8 mouse cellular contexts compared by ENCODE assay signal in genomic region chr11:17953231-17954134, GRCm38 (mm10). TPM values are rescaled to one million over a fixed set of nuclear protein-coding genes. Genes with fewer than 3 reads are reported as not detected.
DNase-seq lines count a peak whose midpoint lies in the region; ATAC-seq and TF ChIP-seq lines count a peak whose summit lies in the region.

Gene Etaa1, minus strand, starts transcription at chr11:17953875.

- DNase-seq in 416B (ENCODE audit: low read depth) = peak; percentile 95
- peak; percentile 93 for DNase-seq in heart, adult 9 months (ENCODE audit: low spot score in 2 of 2)
- DNase-seq in monocyte, adult 2 months (ENCODE audit: low read depth in 1 of 2, low spot score in 2 of 2) = peak; percentile 82 to 89
- peak; percentile 92 for DNase-seq in spleen, postnatal 36 days (ENCODE audit: low spot score in 2 of 2)

- H3K4me3 ChIP-seq in bone marrow, adult 2 months (replicated peaks; ENCODE audit: control insufficient read depth, low read depth, low read length) = peak within 1 kb of the TSS; percentile 99
- peak within 1 kb of the TSS; percentile 83 for H3K4me3 ChIP-seq in embryonic facial prominence, embryonic 15.5 days (replicated peaks)
- H3K4me3 ChIP-seq in kidney, embryonic 14.5 days (ENCODE audit: low read length) = peak within 1 kb of the TSS; percentile 99
- peak within 1 kb of the TSS; percentile 80 for H3K4me3 ChIP-seq in limb, embryonic 15.5 days

- H3K36me3 ChIP-seq in embryonic facial prominence, embryonic 15.5 days = peaks cover 17% of the 10 kb centered on the region
- H3K36me3 ChIP-seq in kidney, embryonic 14.5 days (ENCODE audit: control insufficient read depth, insufficient read depth, low read length) = peaks cover 25% of the 10 kb centered on the region
- H3K36me3 ChIP-seq in limb, embryonic 15.5 days = peaks cover 21% of the 10 kb centered on the region

- peak; percentile 91; the same call in 1 of the 2 replicates for TF ChIP-seq POLR2A in bone marrow, adult 2 months (IDR thresholded peaks at IDR 0.05; ENCODE audit: borderline replicate concordance, control insufficient read depth, low read depth, low read length)

- no peak for TF ChIP-seq CTCF in bone marrow, adult 2 months (IDR thresholded peaks at IDR 0.05; ENCODE audit: control insufficient read depth, insufficient read depth, low read length)

- H3K27me3 ChIP-seq in embryonic facial prominence, embryonic 15.5 days = no peaks in the 10 kb centered on the region
- H3K27me3 ChIP-seq in kidney, embryonic 14.5 days (ENCODE audit: control insufficient read depth, insufficient read depth, low read length) = no peaks in the 10 kb centered on the region
- H3K27me3 ChIP-seq in limb, embryonic 15.5 days = no peaks in the 10 kb centered on the region

- peak within 1 kb of the TSS; percentile 92 for H3K27ac ChIP-seq in bone marrow, adult 2 months (ENCODE audit: control insufficient read depth, insufficient read depth, low read depth, low read length, poor library complexity)
- H3K27ac ChIP-seq in embryonic facial prominence, embryonic 15.5 days (replicated peaks) = peak within 1 kb of the TSS; percentile 95
- peak within 1 kb of the TSS; percentile 97 for H3K27ac ChIP-seq in kidney, embryonic 14.5 days (ENCODE audit: low read depth, low read length)
- peak within 1 kb of the TSS; percentile 93 for H3K27ac ChIP-seq in limb, embryonic 15.5 days

- peak; percentile 100 for ATAC-seq in embryonic facial prominence, embryonic 15.5 days (ENCODE audit: insufficient number of reproducible peaks, low FRiP score, low TSS enrichment, low read depth)
- peak; percentile 100 for ATAC-seq in kidney, embryonic 14.5 days (ENCODE audit: low FRiP score, low TSS enrichment)
- ATAC-seq in limb, embryonic 15.5 days (ENCODE audit: insufficient number of reproducible peaks, low FRiP score, low TSS enrichment, low read depth) = peak; percentile 100

- no peaks in the 10 kb centered on the region for H3K9me3 ChIP-seq in embryonic facial prominence, embryonic 15.5 days (replicated peaks)
- H3K9me3 ChIP-seq in kidney, embryonic 14.5 days (ENCODE audit: control insufficient read depth, low read length) = no peaks in the 10 kb centered on the region
- H3K9me3 ChIP-seq in limb, embryonic 15.5 days = no peaks in the 10 kb centered on the region

- peak within 1 kb of the TSS; percentile 94 for H3K9ac ChIP-seq in embryonic facial prominence, embryonic 15.5 days
- H3K9ac ChIP-seq in kidney, embryonic 14.5 days (ENCODE audit: low read depth, low read length) = peak within 1 kb of the TSS; percentile 98
- H3K9ac ChIP-seq in limb, embryonic 15.5 days = peak within 1 kb of the TSS; percentile 82

- under 1% methylated on average over 68 of the region's 69 CpGs for WGBS in bone marrow, adult 2 months
- under 1% methylated on average over 69 of the region's 69 CpGs for WGBS in embryonic facial prominence, embryonic 15.5 days
- WGBS in kidney, embryonic 14.5 days = under 1% methylated on average over 67 of the region's 69 CpGs
- under 1% methylated on average over 69 of the region's 69 CpGs for WGBS in limb, embryonic 15.5 days

- H3K4me2 ChIP-seq in embryonic facial prominence, embryonic 15.5 days (replicated peaks) = peak within 1 kb of the TSS; percentile 54
- peak within 1 kb of the TSS; percentile 75 for H3K4me2 ChIP-seq in kidney, embryonic 14.5 days (replicated peaks; ENCODE audit: low read depth, low read length)
- H3K4me2 ChIP-seq in limb, embryonic 15.5 days = peak within 1 kb of the TSS; percentile 46

- H3K4me1 ChIP-seq in bone marrow, adult 2 months (ENCODE audit: control insufficient read depth, insufficient read depth, low read length) = no peaks in the 10 kb centered on the region; the same call in 1 of the 2 replicates
- 0 out of 2 replicates have a peak, but pooled peaks cover 3% of the 10 kb centered on the region for H3K4me1 ChIP-seq in embryonic facial prominence, embryonic 15.5 days
- no peaks in the 10 kb centered on the region for H3K4me1 ChIP-seq in kidney, embryonic 14.5 days (ENCODE audit: control insufficient read depth, insufficient read depth, low read length)
- peaks cover 2% of the 10 kb centered on the region; the same call in 1 of the 2 replicates for H3K4me1 ChIP-seq in limb, embryonic 15.5 days

RNA-seq across cellular contexts. Expression of gene Etaa1, which starts in this region (rescaled TPM):
- 4.4 and 4.5 TPM in 2 replicates for polyA plus RNA-seq in bone marrow, adult 2 months (2011; ENCODE audit: insufficient read depth, insufficient read length, low replicate concordance, missing spikeins)
- 9.6 and 10.2 TPM in 2 replicates for polyA plus RNA-seq in embryonic facial prominence, embryonic 15.5 days (2015; fragmentation: Nextera tagmentation; extraction: Ambion mirVana)
- polyA plus RNA-seq in kidney, embryonic 14.5 days (2014; fragmentation: Nextera tagmentation; extraction: Ambion mirVana) = 18.5 and 18.8 TPM in 2 replicates
- polyA plus RNA-seq in limb, embryonic 15.5 days (2015; fragmentation: Nextera tagmentation; extraction: Ambion mirVana) = 7.8 and 8.4 TPM in 2 replicates

Comparison
In these comparisons a context has a peak if more than half of its experiments do, and no peak if none do; other contexts are left out.
1. Peak in every context shown above with its lines: DNase-seq, ATAC-seq, H3K4me3 ChIP-seq and H3K27ac ChIP-seq.